Mouse (Mus musculus): ENCODE results near the gene Igdcc4. TPM values are rescaled to one million over a fixed set of nuclear protein-coding genes. Genes with fewer than 3 reads are reported as not detected.
A peak's percentile ranks its signal among the peaks of the same experiment; 100 is the strongest.
"Not testable (repeated sequence)": the region's sequence is repeated elsewhere in the genome, so short reads cannot be mapped to it uniquely, and the experiment has no call there.

Gene Igdcc4
- 8.1 and 10.8 TPM in 2 replicates for polyA plus RNA-seq (2015; fragmentation: Nextera tagmentation; extraction: Ambion mirVana)

- 2% methylated on average over 58 of the region's 76 CpGs for WGBS
These were observed at the start of gene Igdcc4 for GRCm38 (mm10) chr9:65100991-65101685. Gene Igdcc4, plus strand, starts transcription at chr9:65101486.

DNA sequence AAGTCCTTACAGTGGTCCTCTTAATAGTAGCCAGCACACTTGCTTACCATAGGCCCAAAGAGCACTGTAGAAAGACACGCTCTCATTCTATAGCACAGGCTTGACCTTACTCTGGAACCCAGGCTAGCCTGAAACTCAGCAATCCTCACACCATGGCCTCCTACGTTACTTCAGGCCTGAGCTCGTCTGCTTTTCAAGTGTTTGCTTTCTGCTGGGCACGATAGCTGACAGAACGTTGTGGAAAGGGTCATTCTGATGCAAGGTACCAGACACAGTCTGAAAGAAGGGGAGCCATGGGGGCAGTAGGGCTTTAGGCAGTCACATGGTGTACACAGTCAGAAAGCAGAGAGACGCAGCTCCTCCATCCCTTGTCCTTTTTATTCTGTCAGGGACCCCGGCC is 37.0 kb upstream of the Igdcc4 start:
- Histone ChIP-seq H3K27me3 (ENCODE audit: control insufficient read depth, insufficient read depth, low read length) (no peaks in the 10 kb centered on the region), H3K4me2 (ENCODE audit: low read depth, low read length) (no peak overlapping the region), H3K27ac (ENCODE audit: low read length) (no peak overlapping the region), H3K4me1 (ENCODE audit: control insufficient read depth, insufficient read depth, low read length) (no peaks in the 10 kb centered on the region), H3K4me3 (ENCODE audit: low read length) (no peak overlapping the region), H3K9me3 (replicated peaks; ENCODE audit: control insufficient read depth, low read length) (no peaks in the 10 kb centered on the region), H3K9ac (ENCODE audit: low read length) (no peak overlapping the region), H3K36me3 (ENCODE audit: control insufficient read depth, insufficient read depth) (peaks cover 62% of the 10 kb centered on the region)
- WGBS: 89% methylated on average over 7 of the region's 7 CpGs
- ATAC-seq (replicated peaks; ENCODE audit: extremely low read depth, insufficient read depth, low FRiP score): no peak

More at GRCm38 (mm10) chr9:65100991-65101685, at the start of gene Igdcc4:
- peaks cover 8% of the 10 kb centered on the region; the same call in 1 of the 2 replicates for H3K4me1 ChIP-seq (ENCODE audit: control insufficient read depth, insufficient read depth, low read length)
- H3K27me3 ChIP-seq (ENCODE audit: control insufficient read depth, insufficient read depth, low read length): peaks cover 2% of the 10 kb centered on the region; the same call in 1 of the 2 replicates
- peak within 1 kb of the TSS; percentile 88 for H3K9ac ChIP-seq (ENCODE audit: low read length)
- H3K9me3 ChIP-seq (replicated peaks; ENCODE audit: control insufficient read depth, low read length): peaks cover 5% of the 10 kb centered on the region
- ATAC-seq (replicated peaks; ENCODE audit: extremely low read depth, insufficient read depth, low FRiP score): peak; percentile 47
- no peaks in the 10 kb centered on the region for H3K36me3 ChIP-seq (ENCODE audit: control insufficient read depth, insufficient read depth)
- peak within 1 kb of the TSS; percentile 80 for H3K4me3 ChIP-seq (ENCODE audit: low read length)
- peak within 1 kb of the TSS; percentile 99 for H3K4me2 ChIP-seq (ENCODE audit: low read depth, low read length)
- peak within 1 kb of the TSS; percentile 75 for H3K27ac ChIP-seq (ENCODE audit: low read length)

DNA sequence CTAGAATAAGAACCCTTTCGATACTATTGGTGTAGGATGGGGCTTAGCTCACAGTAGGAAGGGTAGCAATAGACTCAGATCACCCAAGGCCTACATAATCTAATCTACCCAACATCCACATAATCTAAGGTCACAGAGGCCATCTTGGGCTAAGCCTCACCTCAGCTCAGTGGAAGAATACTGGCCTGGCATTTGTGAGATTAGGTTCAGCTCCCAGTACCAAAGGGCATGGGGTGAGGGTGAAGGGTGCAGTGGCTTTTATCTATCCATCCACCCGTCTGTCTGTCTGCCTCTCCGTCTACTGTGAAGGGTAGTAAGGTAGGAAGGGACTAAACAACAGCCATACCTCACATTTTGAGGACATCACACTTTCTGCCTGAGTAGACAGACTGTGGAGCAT is 30.7 kb upstream of the Igdcc4 start:
- 77% methylated on average over 3 of the region's 3 CpGs for WGBS
- H3K9ac ChIP-seq (ENCODE audit: low read length): no peak overlapping the region
- H3K27me3 ChIP-seq (ENCODE audit: control insufficient read depth, insufficient read depth, low read length): no peaks in the 10 kb centered on the region
- ATAC-seq (replicated peaks; ENCODE audit: extremely low read depth, insufficient read depth, low FRiP score): no peak
- H3K4me1 ChIP-seq (ENCODE audit: control insufficient read depth, insufficient read depth, low read length): no peaks in the 10 kb centered on the region
- no peaks in the 10 kb centered on the region for H3K9me3 ChIP-seq (replicated peaks; ENCODE audit: control insufficient read depth, low read length)
- no peak overlapping the region for H3K4me3 ChIP-seq (ENCODE audit: low read length)
- H3K36me3 ChIP-seq (ENCODE audit: control insufficient read depth, insufficient read depth): peaks cover 44% of the 10 kb centered on the region
- H3K4me2 ChIP-seq (ENCODE audit: low read depth, low read length): no peak overlapping the region
- H3K27ac ChIP-seq (ENCODE audit: low read length): no peak overlapping the region

- H3K27ac ChIP-seq (ENCODE audit: low read length): no peak overlapping the region
- peaks cover 38% of the 10 kb centered on the region for H3K36me3 ChIP-seq (ENCODE audit: control insufficient read depth, insufficient read depth)
- H3K27me3 ChIP-seq (ENCODE audit: control insufficient read depth, insufficient read depth, low read length): no peaks in the 10 kb centered on the region
- WGBS: 67% methylated on average over 9 of the region's 9 CpGs
- ATAC-seq (replicated peaks; ENCODE audit: extremely low read depth, insufficient read depth, low FRiP score): no peak
- no peaks in the 10 kb centered on the region for H3K4me1 ChIP-seq (ENCODE audit: control insufficient read depth, insufficient read depth, low read length)
- no peak overlapping the region for H3K4me2 ChIP-seq (ENCODE audit: low read depth, low read length)
- no peaks in the 10 kb centered on the region for H3K9me3 ChIP-seq (replicated peaks; ENCODE audit: control insufficient read depth, low read length)
- no peak overlapping the region for H3K4me3 ChIP-seq (ENCODE audit: low read length)
- no peak overlapping the region for H3K9ac ChIP-seq (ENCODE audit: low read length)
These were observed 27.7 kb upstream of the Igdcc4 start for GRCm38 (mm10) chr9:65073555-65073954.

- Histone ChIP-seq H3K36me3 (ENCODE audit: control insufficient read depth, insufficient read depth) (peaks cover 37% of the 10 kb centered on the region), H3K9me3 (replicated peaks; ENCODE audit: control insufficient read depth, low read length) (no peaks in the 10 kb centered on the region), H3K4me3 (ENCODE audit: low read length) (no peak overlapping the region), H3K9ac (ENCODE audit: low read length) (no peak overlapping the region), H3K27me3 (ENCODE audit: control insufficient read depth, insufficient read depth, low read length) (no peaks in the 10 kb centered on the region), H3K27ac (ENCODE audit: low read length) (no peak overlapping the region), H3K4me2 (ENCODE audit: low read depth, low read length) (no peak overlapping the region), H3K4me1 (ENCODE audit: control insufficient read depth, insufficient read depth, low read length) (no peaks in the 10 kb centered on the region)
- 82% methylated on average over 15 of the region's 15 CpGs for WGBS
- no peak for ATAC-seq (replicated peaks; ENCODE audit: extremely low read depth, insufficient read depth, low FRiP score)
These were observed 27.0 kb upstream of the Igdcc4 start for GRCm38 (mm10) chr9:65074251-65074650.

DNA sequence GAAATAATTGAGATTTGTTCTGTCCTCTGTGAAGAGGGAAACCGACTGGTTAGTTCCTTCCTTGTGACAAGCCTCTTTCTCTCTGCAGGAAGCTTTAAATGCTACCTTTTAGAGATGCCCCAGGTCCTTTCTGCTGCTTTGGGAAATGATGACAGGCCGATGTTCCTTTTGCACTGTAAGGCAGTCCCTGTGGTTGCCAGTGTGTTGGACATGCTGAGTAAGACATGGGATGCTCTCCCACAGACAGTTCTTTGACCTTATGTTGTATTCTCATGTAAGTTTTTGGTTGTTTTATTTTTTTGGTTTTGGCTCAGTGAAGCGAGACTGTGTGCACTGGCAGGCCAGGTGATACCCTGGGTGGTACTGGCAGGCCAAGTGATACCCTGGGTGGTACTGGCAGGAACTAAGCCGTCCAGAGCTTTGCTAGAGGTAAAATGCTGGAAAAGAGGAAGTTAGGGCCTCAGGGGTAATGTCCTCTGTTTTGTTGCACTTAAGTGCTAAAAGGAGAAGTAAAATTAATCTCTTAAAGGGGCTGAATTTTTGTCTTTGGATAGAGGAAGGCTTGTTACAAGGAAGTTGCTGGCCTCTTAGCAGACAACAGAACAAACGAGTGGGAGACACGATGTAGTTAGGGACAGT is 26.3 kb upstream of the Igdcc4 start:
- H3K4me2 ChIP-seq (ENCODE audit: low read depth, low read length): no peak overlapping the region
- no peak overlapping the region for H3K4me3 ChIP-seq (ENCODE audit: low read length)
- no peaks in the 10 kb centered on the region for H3K9me3 ChIP-seq (replicated peaks; ENCODE audit: control insufficient read depth, low read length)
- H3K27me3 ChIP-seq (ENCODE audit: control insufficient read depth, insufficient read depth, low read length): no peaks in the 10 kb centered on the region
- no peak overlapping the region; the same call in 1 of the 2 replicates for H3K27ac ChIP-seq (ENCODE audit: low read length)
- ATAC-seq (replicated peaks; ENCODE audit: extremely low read depth, insufficient read depth, low FRiP score): no peak
- 85% methylated on average over 6 of the region's 6 CpGs for WGBS
- no peak overlapping the region for H3K9ac ChIP-seq (ENCODE audit: low read length)
- no peaks in the 10 kb centered on the region for H3K4me1 ChIP-seq (ENCODE audit: control insufficient read depth, insufficient read depth, low read length)
- peaks cover 39% of the 10 kb centered on the region for H3K36me3 ChIP-seq (ENCODE audit: control insufficient read depth, insufficient read depth)

GRCm38 (mm10) chr9:65077536-65077935 is 23.8 kb upstream of the Igdcc4 start:
- WGBS: 73% methylated on average over 5 of the region's 5 CpGs
- Histone ChIP-seq H3K27me3 (ENCODE audit: control insufficient read depth, insufficient read depth, low read length) (no peaks in the 10 kb centered on the region), H3K36me3 (ENCODE audit: control insufficient read depth, insufficient read depth) (peaks cover 39% of the 10 kb centered on the region), H3K27ac (ENCODE audit: low read length) (no peak overlapping the region), H3K9me3 (replicated peaks; ENCODE audit: control insufficient read depth, low read length) (no peaks in the 10 kb centered on the region), H3K4me2 (ENCODE audit: low read depth, low read length) (no peak overlapping the region), H3K9ac (ENCODE audit: low read length) (no peak overlapping the region), H3K4me3 (ENCODE audit: low read length) (no peak overlapping the region), H3K4me1 (ENCODE audit: control insufficient read depth, insufficient read depth, low read length) (no peaks in the 10 kb centered on the region)
- ATAC-seq (replicated peaks; ENCODE audit: extremely low read depth, insufficient read depth, low FRiP score): no peak

DNA sequence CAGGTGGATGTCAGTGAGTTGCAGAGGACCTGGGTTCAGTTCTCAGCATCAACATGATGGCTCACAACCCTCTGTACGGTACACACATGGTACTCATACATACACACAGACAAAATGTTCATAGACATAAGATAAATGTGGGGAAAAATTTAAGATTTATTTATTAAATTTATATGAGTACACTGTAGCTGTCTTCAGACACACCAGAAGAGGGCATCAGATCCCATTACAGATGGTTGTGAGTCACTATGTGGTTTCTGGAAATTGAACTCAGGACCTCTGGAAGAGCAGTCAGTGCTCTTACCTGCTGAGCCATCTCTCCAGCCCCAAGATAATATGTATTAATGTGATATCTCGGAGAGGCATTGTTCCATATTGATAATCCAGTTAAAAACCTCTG is 21.1 kb upstream of the Igdcc4 start:
- H3K36me3 ChIP-seq (ENCODE audit: control insufficient read depth, insufficient read depth): peaks cover 39% of the 10 kb centered on the region
- ATAC-seq (replicated peaks; ENCODE audit: extremely low read depth, insufficient read depth, low FRiP score); H3K9ac ChIP-seq (ENCODE audit: low read length); H3K4me1 ChIP-seq (ENCODE audit: control insufficient read depth, insufficient read depth, low read length); H3K27me3 ChIP-seq (ENCODE audit: control insufficient read depth, insufficient read depth, low read length); H3K27ac ChIP-seq (ENCODE audit: low read length); H3K4me2 ChIP-seq (ENCODE audit: low read depth, low read length); H3K4me3 ChIP-seq (ENCODE audit: low read length); H3K9me3 ChIP-seq (replicated peaks; ENCODE audit: control insufficient read depth, low read length): not testable (repeated sequence)
- 95% methylated on average over 2 of the region's 2 CpGs for WGBS

- ATAC-seq (replicated peaks; ENCODE audit: extremely low read depth, insufficient read depth, low FRiP score): no peak
- Histone ChIP-seq H3K9me3 (replicated peaks; ENCODE audit: control insufficient read depth, low read length) (no peaks in the 10 kb centered on the region), H3K4me3 (ENCODE audit: low read length) (no peak overlapping the region), H3K4me1 (ENCODE audit: control insufficient read depth, insufficient read depth, low read length) (no peaks in the 10 kb centered on the region), H3K27ac (ENCODE audit: low read length) (no peak overlapping the region), H3K4me2 (ENCODE audit: low read depth, low read length) (no peak overlapping the region), H3K27me3 (ENCODE audit: control insufficient read depth, insufficient read depth, low read length) (no peaks in the 10 kb centered on the region), H3K9ac (ENCODE audit: low read length) (no peak overlapping the region), H3K36me3 (ENCODE audit: control insufficient read depth, insufficient read depth) (peaks cover 31% of the 10 kb centered on the region)
- WGBS: 89% methylated on average over 18 of the region's 18 CpGs
These were observed 18.1 kb upstream of the Igdcc4 start for GRCm38 (mm10) chr9:65083075-65083765.

Data from heart, embryonic 16.5 days (tissue).